Mouse (Mus musculus): ENCODE measurements around the gene H2al1j. TPM values are rescaled to one million over a fixed set of nuclear protein-coding genes. Genes with fewer than 3 reads are reported as not detected.
"Not testable (repeated sequence)": the region's sequence is repeated elsewhere in the genome, so short reads cannot be mapped to it uniquely, and the experiment has no call there.

H2al1j gene
- polyA plus RNA-seq, 1 experiment: not detected

- not testable (repeated sequence) for DNase-seq; H3K27ac ChIP-seq (ENCODE audit: control insufficient read depth, insufficient read depth, low read length)
- WGBS: no CpG with 5 or more reads among the region's 3 CpGs
These were observed 9.7 kb upstream of the H2al1j start, which contains the start of gene H2al1g for GRCm38 (mm10) chrX:11317956-11318355. TSS of gene H2al1g (plus strand) at chrX:11318256.

GRCm38 (mm10) chrX:11321192-11321591 lies 6.4 kb upstream of the H2al1j start, which contains the start of gene H2al1h:
TSS of gene H2al1h (plus strand) at chrX:11321492.
- not testable (repeated sequence) for H3K36me3 ChIP-seq (ENCODE audit: control insufficient read depth, insufficient read depth, low read length); H3K27ac ChIP-seq (ENCODE audit: control insufficient read depth, insufficient read depth, low read length); DNase-seq; H3K4me3 ChIP-seq (ENCODE audit: control insufficient read depth, insufficient read depth, low read length); H3K4me1 ChIP-seq (replicated peaks; ENCODE audit: control insufficient read depth, insufficient read depth, low read length); H3K27me3 ChIP-seq (ENCODE audit: control insufficient read depth, insufficient read depth, low read length)
- WGBS: no CpG with 5 or more reads among the region's 6 CpGs

More at GRCm38 (mm10) chrX:11317956-11318355, 9.7 kb upstream of the H2al1j start, which contains the start of gene H2al1g:
- not testable (repeated sequence) for H3K27me3 ChIP-seq (ENCODE audit: control insufficient read depth, insufficient read depth, low read length); H3K36me3 ChIP-seq (ENCODE audit: control insufficient read depth, insufficient read depth, low read length); H3K4me1 ChIP-seq (replicated peaks; ENCODE audit: control insufficient read depth, insufficient read depth, low read length); H3K4me3 ChIP-seq (ENCODE audit: control insufficient read depth, insufficient read depth, low read length)

- not testable (repeated sequence) for H3K27me3 ChIP-seq (ENCODE audit: control insufficient read depth, insufficient read depth, low read length); H3K27ac ChIP-seq (ENCODE audit: control insufficient read depth, insufficient read depth, low read length)
- WGBS: no CpG with 5 or more reads among the region's 5 CpGs
These were observed 3.3 kb upstream of the H2al1j start, which contains the start of gene H2al1i for GRCm38 (mm10) chrX:11324359-11324758. TSS of gene H2al1i (plus strand) at chrX:11324659.

GRCm38 (mm10) chrX:11345762-11346161 lies 18.1 kb downstream of the H2al1j start:
- DNase-seq: no peak
- WGBS: 90% methylated on average over 9 of the region's 9 CpGs
- H3K27ac ChIP-seq (ENCODE audit: control insufficient read depth, insufficient read depth, low read length): no peak overlapping the region
- H3K36me3 ChIP-seq (ENCODE audit: control insufficient read depth, insufficient read depth, low read length): no peaks in the 10 kb centered on the region
- no peaks in the 10 kb centered on the region for H3K4me1 ChIP-seq (replicated peaks; ENCODE audit: control insufficient read depth, insufficient read depth, low read length)
- TF ChIP-seq CTCF (IDR thresholded peaks at IDR 0.05; ENCODE audit: borderline replicate concordance, control insufficient read depth, extremely low read depth, insufficient read depth, low read length, poor library complexity): no peak
- no peak for TF ChIP-seq POLR2A (IDR thresholded peaks at IDR 0.05; ENCODE audit: control insufficient read depth, extremely low read depth, insufficient read depth, low read length, poor library complexity)
- no peaks in the 10 kb centered on the region for H3K27me3 ChIP-seq (ENCODE audit: control insufficient read depth, insufficient read depth, low read length)
- no peak overlapping the region for H3K4me3 ChIP-seq (ENCODE audit: control insufficient read depth, insufficient read depth, low read length)

More at GRCm38 (mm10) chrX:11324359-11324758, 3.3 kb upstream of the H2al1j start, which contains the start of gene H2al1i:
- not testable (repeated sequence) for H3K36me3 ChIP-seq (ENCODE audit: control insufficient read depth, insufficient read depth, low read length); DNase-seq; H3K4me1 ChIP-seq (replicated peaks; ENCODE audit: control insufficient read depth, insufficient read depth, low read length); H3K4me3 ChIP-seq (ENCODE audit: control insufficient read depth, insufficient read depth, low read length)

GRCm38 (mm10) chrX:11346756-11347155 lies 19.1 kb downstream of the H2al1j start:
- TF ChIP-seq POLR2A (IDR thresholded peaks at IDR 0.05; ENCODE audit: control insufficient read depth, extremely low read depth, insufficient read depth, low read length, poor library complexity): no peak
- TF ChIP-seq CTCF (IDR thresholded peaks at IDR 0.05; ENCODE audit: borderline replicate concordance, control insufficient read depth, extremely low read depth, insufficient read depth, low read length, poor library complexity): no peak
- Histone ChIP-seq H3K27ac (ENCODE audit: control insufficient read depth, insufficient read depth, low read length) (no peak overlapping the region), H3K4me1 (replicated peaks; ENCODE audit: control insufficient read depth, insufficient read depth, low read length) (no peaks in the 10 kb centered on the region), H3K36me3 (ENCODE audit: control insufficient read depth, insufficient read depth, low read length) (no peaks in the 10 kb centered on the region), H3K27me3 (ENCODE audit: control insufficient read depth, insufficient read depth, low read length) (no peaks in the 10 kb centered on the region), H3K4me3 (ENCODE audit: control insufficient read depth, insufficient read depth, low read length) (no peak overlapping the region)
- DNase-seq: no peak
- whole genome bisulfite sequencing: 96% methylated on average over 3 of the region's 3 CpGs

- Histone ChIP-seq H3K36me3 (ENCODE audit: control insufficient read depth, insufficient read depth, low read length) (no peaks in the 10 kb centered on the region), H3K27ac (ENCODE audit: control insufficient read depth, insufficient read depth, low read length) (no peak overlapping the region), H3K27me3 (ENCODE audit: control insufficient read depth, insufficient read depth, low read length) (no peaks in the 10 kb centered on the region), H3K4me3 (ENCODE audit: control insufficient read depth, insufficient read depth, low read length) (no peak overlapping the region), H3K4me1 (replicated peaks; ENCODE audit: control insufficient read depth, insufficient read depth, low read length) (no peaks in the 10 kb centered on the region)
- 17% methylated on average over 6 of the region's 6 CpGs for WGBS
- no peak for DNase-seq
- no peak for TF ChIP-seq POLR2A (IDR thresholded peaks at IDR 0.05; ENCODE audit: control insufficient read depth, extremely low read depth, insufficient read depth, low read length, poor library complexity)
- no peak for TF ChIP-seq CTCF (IDR thresholded peaks at IDR 0.05; ENCODE audit: borderline replicate concordance, control insufficient read depth, extremely low read depth, insufficient read depth, low read length, poor library complexity)
These were observed 33.2 kb downstream of the H2al1j start for GRCm38 (mm10) chrX:11360823-11361222.

- DNase-seq: no peak
- no peak overlapping the region for H3K27ac ChIP-seq (ENCODE audit: control insufficient read depth, insufficient read depth, low read length)
- H3K36me3 ChIP-seq (ENCODE audit: control insufficient read depth, insufficient read depth, low read length): no peaks in the 10 kb centered on the region
- H3K4me3 ChIP-seq (ENCODE audit: control insufficient read depth, insufficient read depth, low read length): no peak overlapping the region
- 43% methylated on average over 2 of the region's 2 CpGs for WGBS
- no peaks in the 10 kb centered on the region for H3K27me3 ChIP-seq (ENCODE audit: control insufficient read depth, insufficient read depth, low read length)
- no peaks in the 10 kb centered on the region for H3K4me1 ChIP-seq (replicated peaks; ENCODE audit: control insufficient read depth, insufficient read depth, low read length)
- no peak for TF ChIP-seq POLR2A (IDR thresholded peaks at IDR 0.05; ENCODE audit: control insufficient read depth, extremely low read depth, insufficient read depth, low read length, poor library complexity)
- no peak for TF ChIP-seq CTCF (IDR thresholded peaks at IDR 0.05; ENCODE audit: borderline replicate concordance, control insufficient read depth, extremely low read depth, insufficient read depth, low read length, poor library complexity)
These were observed 33.6 kb downstream of the H2al1j start for GRCm38 (mm10) chrX:11361261-11361660.

Measured in thymus, adult 2 months (tissue).